Mouse (Mus musculus) ovary, postnatal 10 days (tissue): Measurements from ENCODE around the gene Dnajc3.

ENCODE experiments used
- DNase-seq: peaks from one replicate; pipeline ENCODE4 v3.0.0; 2022; ENCODE audit warnings: low spot score

Dnajc3 gene

DNA sequence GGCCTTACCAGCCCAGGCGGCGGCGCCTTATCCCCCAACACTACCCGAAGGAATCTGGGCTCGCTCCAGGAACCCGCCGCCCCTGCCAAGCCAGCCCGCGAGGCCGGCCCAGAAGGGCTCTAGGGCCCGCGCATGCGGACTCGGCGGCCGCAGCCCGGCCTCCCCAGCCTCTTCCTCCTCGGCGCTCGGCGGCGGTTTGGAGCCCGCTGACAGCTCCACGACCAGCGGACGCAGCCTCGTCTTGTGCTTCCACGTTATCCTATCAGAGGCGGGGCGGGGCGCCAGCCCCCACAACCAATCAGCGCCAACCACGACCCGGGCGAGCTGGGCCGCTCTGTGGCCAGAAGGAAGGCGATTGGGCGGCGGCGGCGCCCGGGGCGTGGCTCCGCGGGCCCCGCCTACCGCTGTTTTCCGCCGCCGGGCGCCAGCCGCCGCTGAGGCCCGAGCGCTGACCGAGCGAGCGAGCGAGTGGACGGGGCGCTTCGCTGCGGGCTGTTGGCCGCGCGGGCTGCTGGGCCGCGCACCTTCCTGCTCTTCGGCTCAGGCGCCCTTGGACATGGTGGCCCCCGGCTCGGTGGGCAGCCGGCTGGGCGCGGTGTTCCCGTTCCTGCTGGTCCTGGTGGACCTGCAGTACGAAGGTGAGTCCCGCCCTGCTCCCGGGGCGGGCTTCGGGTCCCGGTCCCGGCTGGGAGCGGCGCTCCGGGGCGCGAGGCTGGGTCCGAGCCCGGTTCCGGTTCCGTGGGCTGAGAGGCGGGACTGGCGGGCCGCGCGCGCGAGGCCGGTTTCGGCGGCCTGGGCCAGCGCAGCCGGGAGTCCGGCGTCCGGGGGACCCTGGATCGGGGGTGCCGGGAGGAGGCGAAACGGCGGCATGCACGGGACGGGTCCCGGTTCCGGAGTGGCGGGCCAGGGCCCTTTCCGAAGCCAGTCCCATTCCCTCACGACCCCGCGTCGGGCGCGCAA, at the start of gene Dnajc3:
Dnajc3 (plus strand) TSS at position 444 of the 960 bp plus-strand sequence.
- peak; percentile 96 for DNase-seq

DNA sequence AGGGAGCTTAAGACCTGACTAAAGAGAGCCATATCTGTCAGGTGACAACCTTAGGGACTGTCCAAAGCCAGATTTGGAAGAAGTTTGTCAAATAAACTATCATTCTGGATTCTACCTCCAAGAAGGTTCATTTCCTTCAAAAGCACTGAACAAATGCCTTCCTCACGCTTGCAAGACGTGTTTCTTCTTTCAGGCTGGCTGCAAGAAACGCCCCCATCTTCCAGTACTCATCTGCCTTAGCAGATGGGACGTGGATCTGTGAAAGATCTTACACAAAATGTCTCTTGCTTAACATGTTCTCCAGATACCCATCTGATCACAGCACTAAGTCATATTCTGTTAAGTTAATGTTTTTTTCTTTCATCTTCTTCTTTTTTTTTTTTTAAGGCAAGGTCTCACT, 47.7 kb upstream of the Dnajc3 start:
- no peak for DNase-seq

DNA sequence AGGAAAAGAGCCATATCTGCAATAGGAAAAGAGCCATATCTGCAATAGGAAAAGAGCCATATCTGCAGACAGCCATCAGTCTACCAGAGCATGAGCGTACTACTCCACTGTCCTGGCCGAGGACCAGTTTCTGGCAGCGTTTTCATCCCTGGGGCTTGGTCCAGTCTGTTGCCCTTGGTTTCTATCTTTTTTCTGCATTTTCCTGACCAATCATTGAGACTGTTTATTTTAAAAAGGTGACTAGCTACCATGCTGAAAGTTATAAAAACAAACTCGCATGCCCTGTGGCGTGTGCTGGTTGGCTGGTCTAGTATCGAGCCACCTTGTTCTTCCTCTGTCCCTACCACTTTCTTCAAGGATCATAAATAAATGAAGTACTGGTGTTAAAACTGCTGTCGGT, 42.5 kb upstream of the Dnajc3 start:
- DNase-seq = no peak

DNA sequence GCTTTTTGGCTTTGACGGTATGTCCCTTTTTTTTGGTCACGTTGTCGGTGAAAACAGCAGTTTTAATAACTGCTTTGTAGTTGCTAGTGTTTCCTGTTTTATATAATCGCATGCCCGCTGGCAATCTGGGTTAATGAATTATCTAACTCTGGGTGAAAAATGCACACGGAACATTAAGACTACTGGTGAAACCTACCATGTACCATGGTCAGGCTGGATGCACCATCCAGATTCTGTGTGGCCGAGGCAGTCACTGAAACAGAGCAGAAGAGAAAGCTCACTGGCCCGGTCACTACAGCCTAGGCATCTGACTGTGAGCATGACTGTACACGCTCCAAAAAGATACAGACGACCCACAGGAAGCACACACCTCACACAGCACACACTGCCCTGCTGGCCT, 42.1 kb upstream of the Dnajc3 start:
- DNase-seq = no peak

DNA sequence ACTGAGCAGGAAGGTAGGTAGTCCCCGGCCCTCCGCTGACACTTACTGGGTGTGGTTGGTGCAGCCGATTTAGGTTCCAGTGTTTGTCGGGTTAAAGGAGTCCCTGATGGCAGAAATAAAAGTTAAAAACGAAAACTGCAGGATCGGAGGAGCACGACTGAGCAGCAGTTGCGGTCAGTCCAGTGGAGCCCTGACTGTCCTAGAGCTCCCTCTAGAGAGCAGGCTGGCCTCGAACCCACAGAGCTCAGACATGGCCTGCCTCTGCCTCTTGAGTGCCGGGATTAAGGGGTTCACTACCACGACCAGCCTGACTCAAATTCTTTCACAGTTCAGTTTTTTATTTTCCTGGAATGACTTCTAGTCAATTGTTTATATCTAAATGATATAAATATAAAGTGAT, 37.8 kb upstream of the Dnajc3 start:
- DNase-seq = no peak

DNA sequence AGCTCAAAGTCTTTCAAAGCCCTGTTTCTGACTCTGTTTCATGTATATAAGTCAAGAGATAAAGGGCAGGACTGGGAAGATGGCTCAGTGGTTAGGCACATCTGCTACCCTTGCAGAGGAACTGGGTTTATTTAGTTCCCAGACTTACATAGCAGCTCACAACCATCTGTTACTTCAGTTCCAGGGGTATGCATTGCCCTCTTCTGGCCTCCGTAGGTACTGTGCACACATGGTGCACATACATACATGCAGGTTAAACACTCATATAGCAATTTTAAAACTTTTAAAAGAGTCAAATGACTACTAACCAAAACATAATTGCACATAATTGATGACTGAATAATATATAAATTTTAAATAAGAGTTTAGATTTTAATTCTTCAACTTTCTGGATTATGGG, 36.9 kb upstream of the Dnajc3 start:
- DNase-seq = no peak

DNA sequence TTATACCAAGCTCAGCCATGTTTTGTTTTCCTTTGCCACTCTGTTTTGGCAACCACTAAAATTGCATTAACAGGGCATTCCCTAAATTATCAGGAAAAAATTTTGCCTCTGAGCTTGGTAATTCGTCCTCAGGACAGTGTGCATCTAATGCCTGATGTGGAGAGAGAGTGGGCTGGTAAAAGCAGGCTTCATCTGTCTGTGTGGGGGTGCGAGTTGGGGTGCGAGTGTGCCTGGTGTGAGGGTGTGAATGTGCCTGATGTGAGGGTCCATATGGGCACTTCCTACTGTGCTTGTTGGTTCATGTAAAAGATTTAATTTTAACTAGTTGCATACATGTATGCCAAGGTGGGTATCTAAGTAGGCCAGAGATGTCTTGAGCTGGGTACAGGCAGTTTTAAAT, 34.4 kb upstream of the Dnajc3 start:
- no peak for DNase-seq

DNA sequence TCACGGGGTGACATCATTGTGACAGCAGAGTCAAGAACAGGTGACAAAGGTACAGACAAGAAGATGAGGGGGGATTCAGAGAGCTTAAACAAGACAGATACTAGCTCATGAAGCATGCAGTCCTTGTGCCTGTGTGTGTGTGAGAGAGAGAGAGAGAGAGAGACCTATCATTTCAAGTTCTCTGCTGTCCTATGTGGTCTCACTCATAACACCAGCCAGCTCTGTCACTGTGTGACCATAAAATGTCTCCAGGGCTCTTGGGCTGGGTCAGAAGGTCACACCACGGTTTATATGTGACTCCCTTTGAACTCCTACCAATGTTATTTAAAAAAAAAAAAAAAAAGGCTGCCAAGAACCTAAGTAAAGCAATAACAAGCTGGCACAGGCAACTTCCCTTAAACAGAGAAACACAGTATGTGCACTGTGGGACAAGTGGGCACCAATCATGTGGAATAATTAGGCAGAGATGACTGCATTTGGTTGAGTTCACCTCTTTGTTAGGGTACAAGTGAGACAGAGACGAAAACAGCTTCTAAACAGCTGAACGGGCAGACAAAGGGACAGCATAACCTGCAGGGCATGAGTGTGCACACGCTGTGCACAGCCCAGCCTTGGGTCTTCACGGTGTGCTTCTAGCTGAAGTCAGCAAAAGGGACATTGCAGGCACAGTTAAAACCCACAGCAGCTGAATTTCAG, 33.8 kb upstream of the Dnajc3 start:
- no peak for DNase-seq

DNA sequence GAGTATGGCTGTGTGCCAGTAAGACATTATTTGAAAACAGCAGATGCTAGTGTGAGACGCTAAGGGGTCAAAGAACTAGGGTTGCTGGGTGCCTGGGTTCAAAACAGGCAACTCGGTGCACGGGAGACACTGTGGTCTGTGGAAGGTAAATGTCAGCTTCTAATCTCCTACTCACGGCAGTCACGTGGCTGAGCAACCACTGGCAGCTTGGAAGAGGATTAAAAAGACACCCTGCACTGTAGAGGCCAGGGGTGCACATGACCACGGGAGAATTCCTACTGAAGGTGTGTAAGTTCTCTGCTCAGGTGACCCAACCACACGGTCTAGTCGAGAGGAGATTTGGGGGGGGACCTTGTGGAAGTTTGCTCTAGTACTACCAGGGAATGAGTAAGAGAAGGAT, 30.2 kb upstream of the Dnajc3 start:
- DNase-seq = no peak

DNA sequence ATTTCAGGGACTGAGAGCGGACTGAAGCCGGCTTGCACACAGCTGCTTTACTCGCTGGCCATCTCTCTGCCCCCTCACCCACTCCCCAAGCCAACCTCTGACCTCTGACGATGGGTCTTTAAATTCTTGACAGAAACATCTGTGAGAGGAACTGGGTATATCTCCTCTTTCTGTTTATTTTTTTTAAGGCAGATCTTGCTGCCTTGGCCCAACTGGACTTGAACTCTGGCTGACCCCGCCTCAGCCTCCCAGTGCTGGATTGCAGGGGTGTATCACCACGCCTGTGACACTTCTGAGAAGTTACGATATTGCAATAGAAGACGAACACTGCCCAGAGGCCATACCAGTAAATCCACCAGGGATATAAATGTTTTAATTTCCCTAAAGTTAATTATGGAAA, 27.9 kb upstream of the Dnajc3 start:
- DNase-seq = no peak

DNA sequence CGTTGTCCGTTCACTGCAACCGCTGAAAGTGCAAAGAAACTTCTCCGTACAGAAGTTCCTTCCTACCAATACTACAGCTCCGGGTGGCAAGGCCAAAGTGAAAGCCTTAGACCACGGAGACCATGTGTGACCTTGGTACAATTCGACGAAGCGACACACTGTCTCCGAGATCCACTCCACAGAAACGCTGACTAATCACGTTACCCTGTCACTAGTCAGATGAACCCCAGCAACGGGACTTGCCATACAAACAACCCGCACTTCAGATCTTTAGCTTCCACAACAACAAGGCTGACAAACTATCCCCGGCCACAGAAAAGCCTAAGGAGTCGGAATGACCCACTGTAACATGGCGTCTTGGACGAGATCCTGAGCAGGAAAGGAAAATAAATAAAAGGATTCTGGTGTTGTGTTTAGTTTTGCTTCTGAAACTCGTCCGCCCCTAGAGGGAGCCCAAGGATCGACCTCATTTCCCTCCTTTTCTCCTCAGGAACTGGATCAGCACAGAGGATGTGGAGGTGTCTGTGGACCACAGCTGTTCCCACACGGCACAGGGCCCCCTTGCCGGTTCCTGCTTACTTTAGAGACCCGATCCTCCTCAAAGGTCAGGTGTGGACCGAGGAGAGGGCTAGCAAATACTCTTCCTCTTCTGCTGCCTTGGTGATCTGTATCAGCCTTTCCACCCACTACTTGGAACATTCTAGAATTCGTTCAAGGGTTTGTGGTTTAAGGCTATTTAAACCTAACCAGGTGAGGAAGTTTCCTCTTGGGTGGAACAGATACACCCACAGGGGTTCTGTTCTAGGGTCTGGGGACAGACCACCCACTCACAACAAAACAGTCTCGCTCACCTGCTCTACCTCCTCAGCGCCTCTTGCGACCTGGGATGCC, 27.2 kb upstream of the Dnajc3 start:
- DNase-seq = peak; percentile 21

DNA sequence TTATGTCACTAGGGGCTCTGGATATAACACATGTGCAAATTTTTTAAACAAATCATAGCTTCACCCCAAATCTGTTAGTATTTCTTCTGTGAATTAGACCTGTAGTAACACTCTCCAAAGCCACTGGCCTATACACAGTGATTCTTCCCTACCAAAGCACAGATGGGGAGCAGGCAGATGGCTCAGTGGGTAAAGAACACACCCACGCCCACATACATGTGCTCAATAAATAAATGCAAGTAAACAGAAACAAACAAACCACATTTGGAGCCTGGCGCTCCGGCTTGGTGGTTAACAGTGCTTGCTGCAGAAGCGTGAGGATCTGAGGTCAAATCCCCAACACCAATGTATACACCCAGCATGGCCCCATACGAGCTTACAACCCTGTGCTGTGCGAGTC, 26.3 kb upstream of the Dnajc3 start:
- DNase-seq = no peak

DNA sequence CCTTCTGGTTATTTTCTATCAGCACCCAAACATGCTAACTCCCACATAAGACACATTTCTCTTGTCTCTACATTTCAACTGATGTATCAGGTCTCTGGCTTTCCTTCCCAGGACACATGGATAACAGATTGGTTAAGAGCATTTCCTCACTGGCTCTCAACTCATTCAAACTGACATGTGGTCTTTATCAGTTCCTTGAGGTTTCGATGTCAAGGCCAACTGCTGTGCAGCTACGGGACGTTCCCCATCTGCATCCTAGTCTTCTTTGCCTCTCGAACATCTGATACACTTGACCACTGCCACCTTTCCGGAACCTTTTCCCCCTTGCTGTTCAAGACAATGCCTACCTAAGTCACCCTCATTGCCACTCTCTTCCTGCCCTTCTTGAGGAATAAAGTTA, 24.1 kb upstream of the Dnajc3 start:
- no peak for DNase-seq

DNA sequence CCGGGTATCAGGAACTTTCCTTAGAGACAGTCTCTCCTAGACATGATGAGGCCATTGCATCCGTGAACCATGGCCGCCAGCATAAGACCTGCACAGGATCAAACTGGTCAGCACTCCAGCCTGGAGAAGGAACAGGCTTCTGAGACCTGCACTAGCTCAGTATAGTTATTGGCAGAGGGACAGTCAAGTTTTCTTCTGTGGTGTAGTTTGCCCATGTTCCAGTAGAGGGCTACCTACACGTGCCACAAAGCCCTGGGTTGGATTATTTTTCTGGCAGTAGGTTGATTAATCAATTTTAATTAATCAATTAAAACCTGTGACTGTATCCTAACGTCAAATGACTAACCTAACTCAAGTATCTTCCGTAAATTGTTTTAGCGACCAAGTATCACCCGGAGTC, 18.8 kb upstream of the Dnajc3 start:
- DNase-seq = no peak

DNA sequence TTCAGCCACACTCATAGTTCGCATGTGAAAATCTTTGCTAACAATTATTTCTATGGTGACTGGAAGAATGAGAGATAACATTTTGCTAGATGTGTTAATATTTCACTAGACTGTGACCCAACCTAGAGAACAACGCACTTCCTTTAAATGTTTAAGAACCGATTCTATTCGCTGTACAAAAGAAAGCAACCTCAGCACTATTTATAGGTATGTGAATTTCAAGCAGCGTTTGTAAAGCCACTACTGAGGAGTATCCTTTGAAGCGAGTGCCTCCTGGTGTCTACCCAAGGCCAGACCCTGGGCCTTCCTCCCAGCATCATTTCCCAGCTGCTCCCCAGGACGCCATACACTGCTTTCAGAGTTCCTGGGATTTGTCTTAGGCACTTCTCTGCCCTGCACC, 17.1 kb upstream of the Dnajc3 start:
- DNase-seq = no peak

DNA sequence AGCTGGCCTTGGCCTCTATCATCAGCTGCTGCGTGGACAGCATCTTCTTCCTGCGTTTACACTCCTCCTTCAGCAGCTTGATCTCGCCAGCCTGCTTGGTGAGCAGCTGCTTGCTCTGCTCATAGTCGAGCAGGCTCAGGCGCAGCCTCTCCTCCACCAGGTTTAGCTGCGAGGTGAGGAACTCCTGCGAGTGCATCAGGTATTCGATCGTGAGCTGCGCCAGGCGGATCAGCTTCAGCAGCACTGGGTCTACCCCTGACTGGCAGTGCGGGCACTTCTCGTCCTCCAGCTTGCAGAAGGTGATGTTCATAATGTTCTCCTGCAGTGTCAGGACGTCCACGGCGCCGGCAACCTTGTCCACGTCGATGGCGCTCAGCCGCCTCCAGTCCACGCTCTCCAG, 15.5 kb upstream of the Dnajc3 start:
- DNase-seq = no peak

DNA sequence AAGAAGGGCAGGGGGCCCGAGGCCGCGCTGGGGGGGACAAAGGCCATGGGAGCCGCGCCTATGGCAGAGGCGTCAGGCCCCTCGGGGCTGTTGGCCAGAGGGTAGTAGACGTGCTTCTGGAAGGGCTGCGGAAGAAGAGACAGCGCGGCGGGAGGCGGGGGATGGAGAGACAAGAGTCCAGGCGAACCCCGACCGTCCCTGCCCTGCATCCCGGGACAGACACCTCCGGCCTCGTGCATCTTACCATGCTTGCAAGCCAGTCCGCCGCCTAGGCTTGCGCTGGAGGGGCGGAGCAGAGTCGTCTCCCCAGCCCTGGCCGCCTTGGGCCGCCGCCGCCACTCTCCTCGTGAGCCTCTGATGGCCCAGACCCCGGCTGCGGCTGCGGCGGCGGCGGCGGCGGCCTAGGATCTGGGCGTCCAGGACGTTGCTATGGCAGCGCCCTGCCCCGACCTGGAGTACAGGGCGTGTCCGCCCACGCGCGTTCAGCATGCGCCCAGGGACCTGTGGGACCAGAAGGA, 15.1 kb upstream of the Dnajc3 start:
- DNase-seq = no peak

DNA sequence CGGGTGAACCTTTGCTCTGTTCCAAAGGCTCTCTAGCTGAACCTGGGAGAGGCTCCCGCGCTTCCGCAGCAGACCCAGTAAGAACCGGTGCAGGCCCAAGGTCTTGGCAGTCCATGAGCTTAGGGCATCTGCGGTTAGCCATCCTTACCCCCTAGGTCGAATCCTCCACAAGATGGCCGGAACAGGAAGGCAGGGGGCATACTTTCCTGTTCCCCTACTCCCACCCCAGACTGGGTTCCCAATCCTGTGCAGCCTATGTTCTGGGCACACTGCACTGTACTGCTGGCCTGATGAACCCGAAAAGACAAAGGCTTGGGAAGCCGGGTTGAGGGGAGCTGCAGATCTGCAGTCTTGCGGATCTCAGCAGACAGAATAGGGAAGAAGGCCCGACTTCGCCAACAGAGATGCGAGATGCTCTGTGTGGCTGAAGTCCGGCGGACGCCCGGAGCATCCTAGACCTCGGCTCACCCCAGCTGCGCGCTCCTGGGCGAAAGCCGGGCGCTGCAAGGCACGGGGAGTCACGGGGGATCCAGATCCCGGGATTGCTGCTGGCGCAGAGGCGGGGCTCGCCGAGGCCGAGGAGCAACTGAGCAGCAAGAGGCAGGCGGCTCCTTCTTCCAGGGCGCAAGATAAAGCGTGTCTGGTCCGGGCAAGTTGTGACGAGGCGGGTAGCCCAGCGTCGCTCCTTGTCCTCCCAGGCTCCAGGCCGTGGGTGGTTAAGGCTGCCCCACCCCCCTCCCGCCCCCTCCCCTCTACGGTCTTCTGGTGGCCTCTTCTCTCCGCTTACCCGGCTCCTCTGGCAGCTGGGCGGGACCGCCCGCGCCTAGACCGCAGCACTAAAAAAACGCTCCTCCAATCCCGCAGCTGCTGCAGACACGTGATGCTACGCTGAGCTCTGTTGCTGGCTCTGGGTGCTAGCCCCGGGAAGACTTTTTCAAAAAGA, 12.8 kb upstream of the Dnajc3 start, which contains the start of gene Dzip1:
Dzip1 (minus strand) TSS at position 788 of the 943 bp plus-strand sequence.
- peak; percentile 33 for DNase-seq

DNA sequence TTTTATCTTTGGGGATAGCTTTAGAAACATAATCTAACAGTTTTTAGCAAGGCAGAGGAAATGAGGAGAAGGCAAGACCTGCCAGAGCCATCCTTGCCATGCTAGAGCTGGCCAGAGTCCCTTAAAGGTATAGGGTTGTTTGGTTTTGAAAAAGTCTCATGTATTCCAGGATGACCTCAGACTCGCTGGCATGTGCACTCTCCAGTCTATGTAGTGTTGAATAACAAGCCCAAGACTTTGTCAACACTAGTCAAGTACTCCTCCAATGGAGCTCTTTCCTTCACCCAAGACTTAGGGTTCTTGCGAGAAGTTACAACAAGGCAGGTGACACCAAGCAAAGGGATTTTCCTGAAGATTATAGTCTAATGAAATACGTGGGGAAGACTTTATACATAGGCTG, 9.2 kb upstream of the Dnajc3 start:
- no peak for DNase-seq

DNA sequence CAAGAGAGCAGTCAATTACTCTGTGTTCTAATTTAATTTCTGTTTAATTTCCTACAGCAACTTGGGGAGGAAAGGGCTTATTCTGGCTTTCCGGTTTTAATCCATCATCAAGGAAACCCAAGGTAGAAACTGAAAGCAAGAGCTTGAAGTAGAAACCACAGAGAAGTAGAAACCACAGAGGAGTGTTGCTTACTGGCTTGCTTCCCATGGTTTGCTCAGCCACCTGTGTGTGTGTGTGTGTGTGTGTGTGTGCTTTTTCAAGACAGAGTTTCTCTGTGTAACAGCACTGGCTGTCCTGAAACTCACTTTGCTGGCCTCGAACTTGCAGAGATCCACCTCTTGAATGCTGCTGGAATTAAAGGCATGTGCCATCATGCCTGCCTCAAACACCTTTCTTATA, 8.0 kb upstream of the Dnajc3 start:
- no peak for DNase-seq

DNA sequence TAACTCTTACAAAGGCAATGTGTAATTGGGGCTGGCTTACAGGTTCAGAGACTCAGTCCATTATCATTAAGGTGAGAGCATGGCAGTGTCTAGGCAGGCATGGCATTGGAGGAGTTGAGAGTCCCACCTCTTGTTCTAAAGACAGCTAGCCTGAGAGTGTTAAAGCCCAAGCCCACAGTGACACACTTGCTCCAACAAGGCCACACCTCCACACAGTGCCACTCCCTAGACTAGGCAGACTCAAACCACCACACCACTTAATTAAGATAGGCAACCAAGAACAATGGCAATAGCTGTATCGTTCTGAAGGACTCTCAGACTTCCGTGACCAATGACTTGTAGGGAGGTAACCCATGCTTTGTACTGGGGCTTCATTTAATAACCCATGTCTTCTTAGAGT, 7.0 kb upstream of the Dnajc3 start:
- no peak for DNase-seq
